Mouse (Mus musculus): Measurements from ENCODE around the gene Cyp8b1. TPM values are rescaled to one million over a fixed set of nuclear protein-coding genes. Genes with fewer than 3 reads are reported as not detected.

Cyp8b1 gene
- polyA plus RNA-seq, 1 experiment: not detected

- TF ChIP-seq CEBPB (IDR thresholded peaks at IDR 0.05; ENCODE audit: low read depth): no peak
- TF ChIP-seq MAX (IDR thresholded peaks at IDR 0.05): no peak
- no peak for TF ChIP-seq FOSL1 (IDR thresholded peaks at IDR 0.05; ENCODE audit: insufficient read depth, low read length, poor library complexity, severe bottlenecking)
- TF ChIP-seq USF1 (IDR thresholded peaks at IDR 0.05; ENCODE audit: low read depth): no peak
- no peak for TF ChIP-seq MYOG (IDR thresholded peaks at IDR 0.05; ENCODE audit: control insufficient read depth, extremely low read depth, insufficient read length)
- TF ChIP-seq MYOD1 (IDR thresholded peaks at IDR 0.05; ENCODE audit: control insufficient read depth, insufficient read length, low read depth): no peak
- no peak for TF ChIP-seq CTCF (IDR thresholded peaks at IDR 0.05; ENCODE audit: control insufficient read depth, insufficient read depth, insufficient read length)
- no peaks in the 10 kb centered on the region for H3K79me2 ChIP-seq (ENCODE audit: control insufficient read depth, insufficient read depth)
Measured at GRCm38 (mm10) chr9:121926634-121927405, 10.7 kb upstream of the Cyp8b1 start.

GRCm38 (mm10) chr9:121925959-121926358 lies 9.9 kb upstream of the Cyp8b1 start:
- peaks cover 46% of the 10 kb centered on the region for H3K27me3 ChIP-seq (ENCODE audit: control insufficient read depth, insufficient read depth, insufficient read length)
- H3K36me3 ChIP-seq (ENCODE audit: control insufficient read depth, insufficient read depth): no peaks in the 10 kb centered on the region
- TF ChIP-seq CEBPB (IDR thresholded peaks at IDR 0.05; ENCODE audit: low read depth): no peak
- TF ChIP-seq MYOG (IDR thresholded peaks at IDR 0.05; ENCODE audit: control insufficient read depth, extremely low read depth, insufficient read length): no peak
- no peak for TF ChIP-seq MYOD1 (IDR thresholded peaks at IDR 0.05; ENCODE audit: control insufficient read depth, insufficient read length, low read depth)
- TF ChIP-seq FOSL1 (IDR thresholded peaks at IDR 0.05; ENCODE audit: insufficient read depth, low read length, poor library complexity, severe bottlenecking): no peak
- TF ChIP-seq USF1 (IDR thresholded peaks at IDR 0.05; ENCODE audit: low read depth): no peak
- TF ChIP-seq MAX (IDR thresholded peaks at IDR 0.05): no peak
- TF ChIP-seq CTCF (IDR thresholded peaks at IDR 0.05; ENCODE audit: control insufficient read depth, insufficient read depth, insufficient read length): no peak
- H3K4me3 ChIP-seq (ENCODE audit: insufficient read depth, poor library complexity, severe bottlenecking): no peak overlapping the region
- H3K79me2 ChIP-seq (ENCODE audit: control insufficient read depth, insufficient read depth): no peaks in the 10 kb centered on the region
- no peak overlapping the region for H3ac ChIP-seq (ENCODE audit: control insufficient read depth, insufficient read length, low read depth)
- no peaks in the 10 kb centered on the region for H3K79me3 ChIP-seq (ENCODE audit: low read depth)

More at GRCm38 (mm10) chr9:121926634-121927405, 10.7 kb upstream of the Cyp8b1 start:
- Histone ChIP-seq H3K27me3 (ENCODE audit: control insufficient read depth, insufficient read depth, insufficient read length) (peaks cover 46% of the 10 kb centered on the region), H3K4me3 (ENCODE audit: insufficient read depth, poor library complexity, severe bottlenecking) (no peak overlapping the region), H3K36me3 (ENCODE audit: control insufficient read depth, insufficient read depth) (no peaks in the 10 kb centered on the region), H3K79me3 (ENCODE audit: low read depth) (no peaks in the 10 kb centered on the region), H3ac (ENCODE audit: control insufficient read depth, insufficient read length, low read depth) (no peak overlapping the region)

- no peaks in the 10 kb centered on the region for H3K79me2 ChIP-seq (ENCODE audit: control insufficient read depth, insufficient read depth)
- no peaks in the 10 kb centered on the region for H3K79me3 ChIP-seq (ENCODE audit: low read depth)
- peaks cover 46% of the 10 kb centered on the region for H3K27me3 ChIP-seq (ENCODE audit: control insufficient read depth, insufficient read depth, insufficient read length)
- no peak overlapping the region for H3K4me3 ChIP-seq (ENCODE audit: insufficient read depth, poor library complexity, severe bottlenecking)
- TF ChIP-seq FOSL1 (IDR thresholded peaks at IDR 0.05; ENCODE audit: insufficient read depth, low read length, poor library complexity, severe bottlenecking): no peak
- TF ChIP-seq CEBPB (IDR thresholded peaks at IDR 0.05; ENCODE audit: low read depth): no peak
- no peak for TF ChIP-seq USF1 (IDR thresholded peaks at IDR 0.05; ENCODE audit: low read depth)
- no peak for TF ChIP-seq MAX (IDR thresholded peaks at IDR 0.05)
- TF ChIP-seq MYOD1 (IDR thresholded peaks at IDR 0.05; ENCODE audit: control insufficient read depth, insufficient read length, low read depth): no peak
- TF ChIP-seq MYOG (IDR thresholded peaks at IDR 0.05; ENCODE audit: control insufficient read depth, extremely low read depth, insufficient read length): no peak
- TF ChIP-seq CTCF (IDR thresholded peaks at IDR 0.05; ENCODE audit: control insufficient read depth, insufficient read depth, insufficient read length): no peak
- H3K36me3 ChIP-seq (ENCODE audit: control insufficient read depth, insufficient read depth): no peaks in the 10 kb centered on the region
- H3ac ChIP-seq (ENCODE audit: control insufficient read depth, insufficient read length, low read depth): no peak overlapping the region
Measured at GRCm38 (mm10) chr9:121924901-121925560, 8.9 kb upstream of the Cyp8b1 start.

- Histone ChIP-seq H3K27me3 (ENCODE audit: control insufficient read depth, insufficient read depth, insufficient read length) (peaks cover 46% of the 10 kb centered on the region), H3ac (ENCODE audit: control insufficient read depth, insufficient read length, low read depth) (no peak overlapping the region), H3K36me3 (ENCODE audit: control insufficient read depth, insufficient read depth) (no peaks in the 10 kb centered on the region), H3K79me2 (ENCODE audit: control insufficient read depth, insufficient read depth) (no peaks in the 10 kb centered on the region), H3K79me3 (ENCODE audit: low read depth) (no peaks in the 10 kb centered on the region), H3K4me3 (ENCODE audit: insufficient read depth, poor library complexity, severe bottlenecking) (no peak overlapping the region)
- no peak for TF ChIP-seq FOSL1 (IDR thresholded peaks at IDR 0.05; ENCODE audit: insufficient read depth, low read length, poor library complexity, severe bottlenecking)
- TF ChIP-seq MAX (IDR thresholded peaks at IDR 0.05): no peak
- TF ChIP-seq MYOG (IDR thresholded peaks at IDR 0.05; ENCODE audit: control insufficient read depth, extremely low read depth, insufficient read length): no peak
- TF ChIP-seq CTCF (IDR thresholded peaks at IDR 0.05; ENCODE audit: control insufficient read depth, insufficient read depth, insufficient read length): no peak
- TF ChIP-seq MYOD1 (IDR thresholded peaks at IDR 0.05; ENCODE audit: control insufficient read depth, insufficient read length, low read depth): no peak
- TF ChIP-seq USF1 (IDR thresholded peaks at IDR 0.05; ENCODE audit: low read depth): no peak
- no peak for TF ChIP-seq CEBPB (IDR thresholded peaks at IDR 0.05; ENCODE audit: low read depth)
Measured at GRCm38 (mm10) chr9:121923906-121924305, 7.8 kb upstream of the Cyp8b1 start.

- Histone ChIP-seq H3K79me3 (ENCODE audit: low read depth) (no peaks in the 10 kb centered on the region), H3ac (ENCODE audit: control insufficient read depth, insufficient read length, low read depth) (no peak overlapping the region), H3K27me3 (ENCODE audit: control insufficient read depth, insufficient read depth, insufficient read length) (peaks cover 46% of the 10 kb centered on the region), H3K4me3 (ENCODE audit: insufficient read depth, poor library complexity, severe bottlenecking) (no peak overlapping the region), H3K79me2 (ENCODE audit: control insufficient read depth, insufficient read depth) (no peaks in the 10 kb centered on the region), H3K36me3 (ENCODE audit: control insufficient read depth, insufficient read depth) (no peaks in the 10 kb centered on the region)
- TF ChIP-seq CTCF (IDR thresholded peaks at IDR 0.05; ENCODE audit: control insufficient read depth, insufficient read depth, insufficient read length): no peak
- TF ChIP-seq USF1 (IDR thresholded peaks at IDR 0.05; ENCODE audit: low read depth): no peak
- no peak for TF ChIP-seq FOSL1 (IDR thresholded peaks at IDR 0.05; ENCODE audit: insufficient read depth, low read length, poor library complexity, severe bottlenecking)
- no peak for TF ChIP-seq MAX (IDR thresholded peaks at IDR 0.05)
- TF ChIP-seq MYOG (IDR thresholded peaks at IDR 0.05; ENCODE audit: control insufficient read depth, extremely low read depth, insufficient read length): no peak
- TF ChIP-seq CEBPB (IDR thresholded peaks at IDR 0.05; ENCODE audit: low read depth): no peak
- TF ChIP-seq MYOD1 (IDR thresholded peaks at IDR 0.05; ENCODE audit: control insufficient read depth, insufficient read length, low read depth): no peak
Measured at GRCm38 (mm10) chr9:121923443-121923842, 7.3 kb upstream of the Cyp8b1 start.

Measured in C2C12 (cell line).